Mouse (Mus musculus) c-Kit-positive CD71-positive TER-119-negative erythroid progenitor cells, embryonic 14.5 days (primary cell): ENCODE data around the gene Col4a3.

Experiments
- DNase-seq: peaks from one replicate; pipeline ENCODE4 v3.0.0-alpha.2; 2013; ENCODE audit warnings: low read depth

Gene Col4a3

GRCm38 (mm10) chr1:82771022-82771586, 184.4 kb downstream of the Col4a3 start, which contains the start of gene Gm47791:
Gene Gm47791, minus strand, starts transcription at chr1:82771243.
- DNase-seq = no peak
